Mouse (Mus musculus) ES-E14 (cell line): ENCODE measurements at regions not wholly inside any gene's neighbourhood (a gene's known extent, or its start where the extent isn't known, plus 50 kb on each side); places are given as distances from the start of the nearest gene placed in this dataset.

Experiments used
- DNase-seq: peaks from one replicate; pipeline ENCODE4 v3.0.0-alpha.2; 2013; ENCODE audit warnings: low read depth, low spot score
- H3K27ac ChIP-seq: 2 replicates; pipeline ENCODE4 v1.5.1; 2012; ENCODE audit warnings: low read depth, mild to moderate bottlenecking, low read length, moderate library complexity, mixed read lengths; ENCODE audit not compliant: poor library complexity, insufficient read depth, severe bottlenecking
- H3K36me3 ChIP-seq: 2 replicates; pipeline ENCODE4 v1.6.1; 2012; ENCODE audit warnings: mild to moderate bottlenecking, low read length, moderate library complexity, mixed read lengths; ENCODE audit not compliant: control insufficient read depth, poor library complexity, insufficient read depth, severe bottlenecking
- H3K4me1 ChIP-seq, 2 experiments: fragments of 150-350 bp in 1 of 2; sonication (generic) in 1 of 2; 2 replicates each; pipeline ENCODE4 v1.6.1; 2012; ENCODE audit warnings: low read length in 2 of 2, mild to moderate bottlenecking in 1 of 2, mixed read lengths in 1 of 2; ENCODE audit not compliant: control insufficient read depth in 2 of 2, insufficient read depth in 2 of 2, poor library complexity in 1 of 2
- H3K4me3 ChIP-seq, 2 experiments: fragments of 150-350 bp in 1 of 2; sonication (generic) in 1 of 2; 2 replicates each; pipeline ENCODE4 v1.5.1; 2012; ENCODE audit warnings: low read length in 2 of 2, low read depth in 1 of 2, mild to moderate bottlenecking in 1 of 2, mixed read lengths in 1 of 2; ENCODE audit not compliant: insufficient read depth in 1 of 2, poor library complexity in 1 of 2, severe bottlenecking in 1 of 2
- H3K9ac ChIP-seq: 2 replicates; pipeline ENCODE4 v1.6.1; 2012; ENCODE audit warnings: low read depth, mild to moderate bottlenecking, low read length, mixed read lengths; ENCODE audit not compliant: poor library complexity, insufficient read depth, severe bottlenecking
- H3K9me3 ChIP-seq: fragments of 150-350 bp; sonication (generic); 2 replicates; pipeline ENCODE4 v1.6.1; 2012; ENCODE audit warnings: low read depth, mild to moderate bottlenecking, low read length; ENCODE audit not compliant: control insufficient read depth, insufficient read depth
- CHD2 ChIP-seq: IDR thresholded peaks from 2 replicates; pipeline ENCODE4 v1.6.1; 2014; ENCODE audit warnings: mild to moderate bottlenecking, low read depth, low read length, inconsistent platforms
- HCFC1 ChIP-seq: IDR thresholded peaks from 2 replicates; pipeline ENCODE4 v1.6.1; 2012; ENCODE audit warnings: low read length, inconsistent platforms, borderline replicate concordance; ENCODE audit not compliant: insufficient read depth
- MAFK ChIP-seq: IDR thresholded peaks from 2 replicates; pipeline ENCODE4 v1.6.1; 2014; ENCODE audit warnings: mild to moderate bottlenecking, low read depth, low read length, inconsistent platforms; ENCODE audit not compliant: insufficient read depth
- ZC3H11A ChIP-seq: IDR thresholded peaks from 2 replicates; pipeline ENCODE4 v1.6.1; 2012; ENCODE audit warnings: low read depth, mild to moderate bottlenecking, inconsistent platforms, low read length, borderline replicate concordance
- ZNF384 ChIP-seq: IDR thresholded peaks from 2 replicates; pipeline ENCODE4 v1.6.1; 2012; ENCODE audit warnings: low read depth, low read length, inconsistent platforms
- in situ Hi-C, 2 experiments: fragments of 600-800 bp; cut with MboI; formaldehyde crosslinking; loops; one replicate each; pipeline ENCODE4 v1.15.1; 2025; ENCODE audit warnings: low sequenced_read_pairs in 2 of 2, inconsistent platforms in 1 of 2; ENCODE audit not compliant: unreplicated experiment in 2 of 2

DNA sequence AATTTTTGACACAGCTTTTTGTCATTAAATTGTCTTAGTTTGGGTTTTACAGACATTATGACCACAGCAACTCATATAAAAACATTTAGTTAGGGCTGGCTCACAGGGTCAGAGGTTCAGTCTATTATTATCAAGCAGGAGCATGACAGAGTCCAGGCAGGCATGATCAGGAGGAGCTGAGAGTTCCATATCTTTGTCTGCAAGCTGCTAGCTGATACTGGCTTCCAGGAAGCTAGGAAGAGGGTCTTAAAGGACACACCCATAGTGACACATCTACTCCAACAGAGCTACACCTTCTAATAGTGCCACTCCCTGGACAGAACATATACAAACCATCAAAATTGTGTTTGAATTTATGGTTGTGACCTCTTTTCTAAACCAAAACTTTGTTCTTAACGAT is 587.7 kb upstream of the Tex47 start:
- Histone ChIP-seq H3K9me3 (no peaks in the 10 kb centered on the region), H3K36me3 (no peaks in the 10 kb centered on the region), H3K4me1 (no peaks in the 10 kb centered on the region), H3K4me3 (no peak overlapping the region), H3K27ac (no peak overlapping the region), H3K9ac (no peak overlapping the region)
- DNase-seq: no peak
- no peak for TF ChIP-seq ZNF384
- TF ChIP-seq HCFC1: no peak
- no peak for TF ChIP-seq MAFK
- no peak for TF ChIP-seq ZC3H11A
- TF ChIP-seq CHD2: no peak
- in situ Hi-C loops: no loop called here

DNA sequence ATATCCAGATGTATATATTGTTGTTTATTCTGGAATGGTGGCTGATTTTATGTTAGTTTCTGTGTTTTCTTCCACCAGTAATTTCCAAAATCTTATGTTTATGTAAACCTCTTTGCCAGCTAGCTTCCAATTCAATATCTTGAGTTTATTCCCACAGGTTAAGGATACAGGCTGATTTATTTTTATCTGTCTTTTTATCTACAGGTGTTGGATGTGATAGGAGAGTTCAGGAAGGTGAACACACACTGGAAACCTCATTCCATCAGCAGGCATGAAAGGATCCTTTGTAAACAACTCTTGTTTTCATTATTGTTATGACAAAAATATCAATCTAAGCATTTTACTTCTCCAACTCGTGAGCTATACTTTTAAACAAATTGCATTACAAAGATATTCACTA is 587.3 kb upstream of the Tex47 start:
- H3K36me3 ChIP-seq: no peaks in the 10 kb centered on the region
- no peaks in the 10 kb centered on the region for H3K9me3 ChIP-seq
- no peaks in the 10 kb centered on the region for H3K4me1 ChIP-seq
- H3K9ac ChIP-seq: no peak overlapping the region
- H3K27ac ChIP-seq: no peak overlapping the region
- in situ Hi-C loops: no loop called here
- no peak overlapping the region for H3K4me3 ChIP-seq
- TF ChIP-seq CHD2: no peak
- TF ChIP-seq HCFC1: no peak
- TF ChIP-seq ZNF384: no peak
- TF ChIP-seq ZC3H11A: no peak
- TF ChIP-seq MAFK: no peak
- no peak for DNase-seq
